Mouse (Mus musculus) CD4-positive, CD25-positive, alpha-beta regulatory T cell, adult 9 weeks (primary cell): ENCODE results near the gene Klk1b22. TPM values are rescaled to one million over a fixed set of nuclear protein-coding genes. Genes with fewer than 3 reads are reported as not detected.

Experiments
- polyA plus RNA-seq: library from polyadenylated mRNA; unstranded; fragments of 100-300 nt; shearing (Covaris generic); gene quantifications from one replicate; pipeline ENCODE4 v1.2.1, GENCODE M21; 2017

The Klk1b22 gene
- not detected for polyA plus RNA-seq

DNA sequence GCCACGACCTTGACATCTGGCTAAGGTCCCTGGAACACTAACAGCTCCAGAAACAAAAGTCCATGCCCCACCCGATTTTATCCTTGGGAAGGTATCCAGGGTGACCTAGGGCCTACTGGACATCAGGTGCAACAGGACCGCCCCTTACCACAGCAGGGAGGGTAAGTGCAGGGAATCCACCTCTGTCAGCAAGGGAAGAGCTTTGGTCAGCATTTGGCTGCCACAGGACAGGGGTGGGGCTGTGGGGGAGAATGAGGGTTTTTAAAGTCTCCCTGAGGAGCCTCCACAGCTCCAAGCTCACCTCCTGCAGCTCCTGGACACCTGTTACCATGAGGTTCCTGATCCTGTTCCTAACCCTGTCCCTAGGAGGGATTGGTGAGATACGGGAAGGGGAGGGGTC lies at the start of gene Klk1b22:
Gene Klk1b22 (plus strand): TSS at position 301 of the 400 bp plus-strand sequence.

DNA sequence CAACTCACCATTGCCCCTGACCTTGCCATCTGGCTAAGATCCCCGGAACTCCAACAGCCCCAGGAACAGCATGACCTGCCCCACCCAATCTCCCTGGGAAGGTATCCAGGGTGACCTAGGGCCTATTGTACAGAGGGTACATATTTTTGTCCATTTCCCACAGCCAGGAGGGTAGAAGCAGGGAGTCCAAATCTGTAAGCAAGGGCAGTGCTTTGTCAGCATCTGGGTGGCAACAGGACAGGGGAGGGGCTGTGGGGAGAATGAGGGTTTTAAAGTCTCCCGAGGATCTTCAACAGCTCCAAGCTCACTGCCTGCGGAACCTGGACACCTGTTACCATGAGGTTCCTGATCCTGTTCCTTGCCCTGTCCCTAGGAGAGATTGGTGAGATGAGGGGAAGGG lies 10.4 kb upstream of the Klk1b22 start, which contains the start of gene Klk1b21:
Gene Klk1b21 (plus strand): TSS at position 301 of the 400 bp plus-strand sequence.

DNA sequence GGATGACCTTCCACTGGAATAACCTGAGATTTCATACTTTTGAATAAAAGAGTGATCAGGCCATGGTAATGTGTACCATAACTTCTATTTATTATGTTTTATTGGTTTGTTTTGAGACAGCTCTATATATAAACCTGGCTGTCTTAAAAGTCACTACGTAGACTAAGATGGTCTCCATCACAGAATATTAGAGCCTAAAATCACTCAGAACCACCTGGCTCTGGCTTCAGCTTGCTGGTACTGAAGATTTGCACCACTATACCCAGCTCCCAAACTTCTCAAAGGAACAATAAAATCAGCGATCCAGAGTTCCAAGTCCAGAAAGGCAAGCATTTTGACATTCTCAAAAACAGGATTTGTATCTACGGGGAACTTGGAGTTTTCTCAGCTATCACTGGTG lies 24.0 kb downstream of the Klk1b22 start, which contains the start of gene Klk1b16:
Gene Klk1b16 (plus strand): TSS at position 301 of the 400 bp plus-strand sequence.

Other genes starting within 250 kb of the Klk1b22 start
- not detected for gene Klk4, start 231.5 kb upstream of the Klk1b22 start, polyA plus RNA-seq
- gene Klk15, start 178.9 kb upstream of the Klk1b22 start, polyA plus RNA-seq = not detected
- not detected for gene Klk1b8, start 162.0 kb upstream of the Klk1b22 start, polyA plus RNA-seq
- gene Klk1b1, start 145.9 kb upstream of the Klk1b22 start, polyA plus RNA-seq = not detected
- gene Klk1b9, start 136.6 kb upstream of the Klk1b22 start, polyA plus RNA-seq = 1.1 TPM
- gene Klk1b11, start 116.8 kb upstream of the Klk1b22 start, polyA plus RNA-seq = not detected
- gene Klk1b26, start 100.5 kb upstream of the Klk1b22 start, polyA plus RNA-seq = not detected
- gene Klk1b27, start 60.4 kb upstream of the Klk1b22 start, polyA plus RNA-seq = 2.8 TPM
- gene Klk1b21, start 10.3 kb upstream of the Klk1b22 start, polyA plus RNA-seq = not detected
- gene Klk1b16, start 24.1 kb downstream of the Klk1b22 start, polyA plus RNA-seq = not detected
- not detected for gene Klk1b24, start 75.6 kb downstream of the Klk1b22 start, polyA plus RNA-seq
- not detected for gene Klk1b3, start 85.5 kb downstream of the Klk1b22 start, polyA plus RNA-seq
- not detected for gene Klk1b4, start 94.8 kb downstream of the Klk1b22 start, polyA plus RNA-seq
- not detected for gene Klk1b5, start 103.3 kb downstream of the Klk1b22 start, polyA plus RNA-seq
- gene Klk1, start 112.7 kb downstream of the Klk1b22 start, polyA plus RNA-seq = 0.40 TPM
- not detected for gene Gm36864, start 123.5 kb downstream of the Klk1b22 start, polyA plus RNA-seq
- 1.8 TPM for gene 1700028J19Rik, start 134.0 kb downstream of the Klk1b22 start, polyA plus RNA-seq
- gene 2410002F23Rik, start 134.0 kb downstream of the Klk1b22 start, polyA plus RNA-seq = 202 TPM
- gene Acp4, start 144.7 kb downstream of the Klk1b22 start, polyA plus RNA-seq = not detected
- gene Gm15517, start 148.8 kb downstream of the Klk1b22 start, polyA plus RNA-seq = not detected
- gene Clec11a, start 194.2 kb downstream of the Klk1b22 start, polyA plus RNA-seq = 0.21 TPM
- gene Shank1, start 197.6 kb downstream of the Klk1b22 start, polyA plus RNA-seq = 0.11 TPM